Mouse (Mus musculus): ENCODE measurements around the gene Gm9195. TPM values are rescaled to one million over a fixed set of nuclear protein-coding genes. Genes with fewer than 3 reads are reported as not detected.

The Gm9195 gene
- polyA plus RNA-seq, 1 experiment from 2014 or later = not detected

GRCm38 (mm10) chr14:72466384-72466783 is 25.3 kb downstream of the Gm9195 start:
- ATAC-seq (replicated peaks; ENCODE audit: low FRiP score) (no peak), DNase-seq (ENCODE audit: low spot score) (no peak)
- H3K4me3 ChIP-seq (ENCODE audit: low read depth, low read length) = no peak overlapping the region
- no peak overlapping the region for H3K27ac ChIP-seq (ENCODE audit: low read depth, low read length)
- no peaks in the 10 kb centered on the region for H3K27me3 ChIP-seq (ENCODE audit: control insufficient read depth, insufficient read depth, low read length)
- H3K9ac ChIP-seq (ENCODE audit: low read length) = no peak overlapping the region
- no peaks in the 10 kb centered on the region for H3K9me3 ChIP-seq (ENCODE audit: control insufficient read depth, low read length)
- no peak overlapping the region for H3K4me2 ChIP-seq (ENCODE audit: low read depth, low read length, severe bottlenecking)
- no peaks in the 10 kb centered on the region for H3K4me1 ChIP-seq (replicated peaks; ENCODE audit: control insufficient read depth, insufficient read depth, low read length)
- H3K36me3 ChIP-seq (ENCODE audit: control insufficient read depth, insufficient read depth, low read length) = no peaks in the 10 kb centered on the region
- 94% methylated on average over 3 of the region's 3 CpGs for WGBS

GRCm38 (mm10) chr14:72461591-72461990 is 30.0 kb downstream of the Gm9195 start:
- Histone ChIP-seq H3K27me3 (ENCODE audit: control insufficient read depth, insufficient read depth, low read length) (no peaks in the 10 kb centered on the region), H3K4me3 (ENCODE audit: low read depth, low read length) (no peak overlapping the region), H3K9ac (ENCODE audit: low read length) (no peak overlapping the region), H3K4me1 (replicated peaks; ENCODE audit: control insufficient read depth, insufficient read depth, low read length) (no peaks in the 10 kb centered on the region), H3K36me3 (ENCODE audit: control insufficient read depth, insufficient read depth, low read length) (no peaks in the 10 kb centered on the region), H3K9me3 (ENCODE audit: control insufficient read depth, low read length) (no peaks in the 10 kb centered on the region), H3K27ac (ENCODE audit: low read depth, low read length) (no peak overlapping the region), H3K4me2 (ENCODE audit: low read depth, low read length, severe bottlenecking) (no peak overlapping the region)
- ATAC-seq (replicated peaks; ENCODE audit: low FRiP score) (no peak), DNase-seq (ENCODE audit: low spot score) (no peak)
- 81% methylated on average over 1 of the region's 1 CpGs for WGBS

- 84% methylated on average over 2 of the region's 2 CpGs for WGBS
Measured at GRCm38 (mm10) chr14:72460291-72460690, 31.3 kb downstream of the Gm9195 start.

DNA sequence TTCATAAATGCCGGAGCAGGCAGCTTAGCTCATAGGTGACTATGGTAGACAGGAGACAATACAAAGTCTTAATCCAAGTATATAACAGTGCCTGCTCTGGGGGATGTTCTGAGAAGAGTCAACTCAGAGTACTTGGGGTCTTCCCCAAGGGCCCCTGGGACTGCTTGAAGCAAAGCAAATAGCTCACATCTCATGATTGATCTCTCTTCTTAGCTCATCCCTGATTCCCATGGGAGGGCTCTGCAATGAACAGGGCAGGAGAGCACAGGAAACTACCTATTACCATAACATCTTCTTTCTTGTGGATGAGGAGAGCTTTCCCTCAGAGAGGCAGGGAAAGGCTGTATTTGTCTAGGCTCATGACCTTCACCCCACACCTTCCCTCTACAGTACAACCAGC is 32.7 kb downstream of the Gm9195 start:
- 85% methylated on average over 1 of the region's 1 CpGs for WGBS
- H3K36me3 ChIP-seq (ENCODE audit: control insufficient read depth, insufficient read depth, low read length) = no peaks in the 10 kb centered on the region
- H3K27ac ChIP-seq (ENCODE audit: low read depth, low read length) = no peak overlapping the region
- no peaks in the 10 kb centered on the region for H3K9me3 ChIP-seq (ENCODE audit: control insufficient read depth, low read length)
- H3K4me2 ChIP-seq (ENCODE audit: low read depth, low read length, severe bottlenecking) = no peak overlapping the region
- no peak overlapping the region for H3K4me3 ChIP-seq (ENCODE audit: low read depth, low read length)
- no peak for DNase-seq (ENCODE audit: low spot score)
- no peaks in the 10 kb centered on the region for H3K4me1 ChIP-seq (replicated peaks; ENCODE audit: control insufficient read depth, insufficient read depth, low read length)
- ATAC-seq (replicated peaks; ENCODE audit: low FRiP score) = no peak
- H3K27me3 ChIP-seq (ENCODE audit: control insufficient read depth, insufficient read depth, low read length) = no peaks in the 10 kb centered on the region
- H3K9ac ChIP-seq (ENCODE audit: low read length) = no peak overlapping the region

More at GRCm38 (mm10) chr14:72460291-72460690, 31.3 kb downstream of the Gm9195 start:
- H3K27ac ChIP-seq (ENCODE audit: low read depth, low read length) = no peak overlapping the region
- no peak overlapping the region for H3K4me3 ChIP-seq (ENCODE audit: low read depth, low read length)
- DNase-seq (ENCODE audit: low spot score) = no peak
- H3K9ac ChIP-seq (ENCODE audit: low read length) = no peak overlapping the region
- no peaks in the 10 kb centered on the region for H3K4me1 ChIP-seq (replicated peaks; ENCODE audit: control insufficient read depth, insufficient read depth, low read length)
- no peaks in the 10 kb centered on the region for H3K27me3 ChIP-seq (ENCODE audit: control insufficient read depth, insufficient read depth, low read length)
- H3K9me3 ChIP-seq (ENCODE audit: control insufficient read depth, low read length) = no peaks in the 10 kb centered on the region
- no peaks in the 10 kb centered on the region for H3K36me3 ChIP-seq (ENCODE audit: control insufficient read depth, insufficient read depth, low read length)
- ATAC-seq (replicated peaks; ENCODE audit: low FRiP score) = no peak
- no peak overlapping the region for H3K4me2 ChIP-seq (ENCODE audit: low read depth, low read length, severe bottlenecking)

- DNase-seq (ENCODE audit: low spot score) (no peak), ATAC-seq (replicated peaks; ENCODE audit: low FRiP score) (0 out of 2 replicates have a peak, but pooled peaks have one; percentile 39)
Measured at GRCm38 (mm10) chr14:72447141-72448091, 44.2 kb downstream of the Gm9195 start.

DNA sequence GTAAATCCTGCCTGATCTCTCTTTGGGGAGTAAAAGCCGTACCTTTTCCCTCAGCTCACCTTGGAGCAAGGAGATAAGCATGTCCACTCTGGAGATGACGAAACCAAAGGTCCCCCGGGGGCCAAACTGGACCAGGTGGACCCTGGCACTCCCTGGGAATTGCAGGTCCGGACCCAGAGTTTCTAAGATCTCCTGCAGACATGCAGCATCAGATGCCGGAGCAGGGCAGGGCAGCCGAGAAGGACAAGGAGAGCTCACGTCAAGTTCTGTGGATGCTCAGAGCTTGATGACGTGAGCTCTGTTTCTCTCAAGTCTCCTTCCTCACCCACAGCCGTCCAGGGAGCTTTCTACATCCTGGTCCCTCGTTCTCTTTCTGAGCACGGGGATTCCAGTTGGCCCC is 48.7 kb downstream of the Gm9195 start:
- WGBS = 84% methylated on average over 11 of the region's 11 CpGs

More at GRCm38 (mm10) chr14:72447141-72448091, 44.2 kb downstream of the Gm9195 start:
- no peak overlapping the region for H3K27ac ChIP-seq (ENCODE audit: low read depth, low read length)
- 66% methylated on average over 9 of the region's 9 CpGs for WGBS
- no peak overlapping the region for H3K4me2 ChIP-seq (ENCODE audit: low read depth, low read length, severe bottlenecking)
- H3K4me1 ChIP-seq (replicated peaks; ENCODE audit: control insufficient read depth, insufficient read depth, low read length) = no peaks in the 10 kb centered on the region
- H3K9ac ChIP-seq (ENCODE audit: low read length) = no peak overlapping the region
- no peaks in the 10 kb centered on the region for H3K9me3 ChIP-seq (ENCODE audit: control insufficient read depth, low read length)
- no peaks in the 10 kb centered on the region for H3K36me3 ChIP-seq (ENCODE audit: control insufficient read depth, insufficient read depth, low read length)
- no peaks in the 10 kb centered on the region for H3K27me3 ChIP-seq (ENCODE audit: control insufficient read depth, insufficient read depth, low read length)
- no peak overlapping the region for H3K4me3 ChIP-seq (ENCODE audit: low read depth, low read length)

GRCm38 (mm10) chr14:72440929-72441328 is 50.7 kb downstream of the Gm9195 start:
- WGBS = 91% methylated on average over 7 of the region's 7 CpGs
- no peak for DNase-seq (ENCODE audit: low spot score)
- H3K27ac ChIP-seq (ENCODE audit: low read depth, low read length) = no peak overlapping the region
- no peaks in the 10 kb centered on the region for H3K36me3 ChIP-seq (ENCODE audit: control insufficient read depth, insufficient read depth, low read length)
- no peak overlapping the region for H3K9ac ChIP-seq (ENCODE audit: low read length)
- H3K27me3 ChIP-seq (ENCODE audit: control insufficient read depth, insufficient read depth, low read length) = no peaks in the 10 kb centered on the region
- no peak overlapping the region for H3K4me2 ChIP-seq (ENCODE audit: low read depth, low read length, severe bottlenecking)
- no peaks in the 10 kb centered on the region for H3K4me1 ChIP-seq (replicated peaks; ENCODE audit: control insufficient read depth, insufficient read depth, low read length)
- H3K4me3 ChIP-seq (ENCODE audit: low read depth, low read length) = no peak overlapping the region
- H3K9me3 ChIP-seq (ENCODE audit: control insufficient read depth, low read length) = no peaks in the 10 kb centered on the region
- no peak for ATAC-seq (replicated peaks; ENCODE audit: low FRiP score)

More for the DNA sequence above, 48.7 kb downstream of the Gm9195 start:
- no peak for ATAC-seq (replicated peaks; ENCODE audit: low FRiP score)
- Histone ChIP-seq H3K36me3 (ENCODE audit: control insufficient read depth, insufficient read depth, low read length) (no peaks in the 10 kb centered on the region), H3K27ac (ENCODE audit: low read depth, low read length) (no peak overlapping the region), H3K4me2 (ENCODE audit: low read depth, low read length, severe bottlenecking) (no peak overlapping the region), H3K9ac (ENCODE audit: low read length) (no peak overlapping the region), H3K4me3 (ENCODE audit: low read depth, low read length) (no peak overlapping the region), H3K27me3 (ENCODE audit: control insufficient read depth, insufficient read depth, low read length) (no peaks in the 10 kb centered on the region), H3K9me3 (ENCODE audit: control insufficient read depth, low read length) (no peaks in the 10 kb centered on the region), H3K4me1 (replicated peaks; ENCODE audit: control insufficient read depth, insufficient read depth, low read length) (no peaks in the 10 kb centered on the region)
- no peak for DNase-seq (ENCODE audit: low spot score)

DNA sequence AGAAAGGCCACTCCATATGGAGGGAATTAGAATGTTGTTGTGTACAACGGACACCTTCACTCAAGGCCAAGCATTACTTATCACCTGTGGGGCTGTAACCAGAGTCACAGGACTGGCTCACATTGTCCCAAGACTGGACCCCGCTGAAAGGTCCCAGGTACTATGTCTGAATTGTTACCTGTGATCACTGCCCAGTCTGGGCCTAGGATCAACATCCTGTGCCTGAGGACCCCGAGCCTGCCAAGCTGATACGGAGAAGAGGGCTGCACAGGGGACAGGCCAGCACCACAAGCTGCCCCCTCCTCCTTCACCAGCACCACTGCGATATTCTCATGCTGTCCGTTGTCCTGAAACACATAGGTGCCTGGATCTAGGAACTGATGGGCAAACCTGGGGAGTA is 51.2 kb downstream of the Gm9195 start:
- ATAC-seq (replicated peaks; ENCODE audit: low FRiP score) (no peak), DNase-seq (ENCODE audit: low spot score) (no peak)
- WGBS = 86% methylated on average over 6 of the region's 6 CpGs
- Histone ChIP-seq H3K9ac (ENCODE audit: low read length) (no peak overlapping the region), H3K4me3 (ENCODE audit: low read depth, low read length) (no peak overlapping the region), H3K27me3 (ENCODE audit: control insufficient read depth, insufficient read depth, low read length) (no peaks in the 10 kb centered on the region), H3K4me1 (replicated peaks; ENCODE audit: control insufficient read depth, insufficient read depth, low read length) (no peaks in the 10 kb centered on the region), H3K36me3 (ENCODE audit: control insufficient read depth, insufficient read depth, low read length) (no peaks in the 10 kb centered on the region), H3K9me3 (ENCODE audit: control insufficient read depth, low read length) (no peaks in the 10 kb centered on the region), H3K27ac (ENCODE audit: low read depth, low read length) (no peak overlapping the region), H3K4me2 (ENCODE audit: low read depth, low read length, severe bottlenecking) (no peak overlapping the region)

DNA sequence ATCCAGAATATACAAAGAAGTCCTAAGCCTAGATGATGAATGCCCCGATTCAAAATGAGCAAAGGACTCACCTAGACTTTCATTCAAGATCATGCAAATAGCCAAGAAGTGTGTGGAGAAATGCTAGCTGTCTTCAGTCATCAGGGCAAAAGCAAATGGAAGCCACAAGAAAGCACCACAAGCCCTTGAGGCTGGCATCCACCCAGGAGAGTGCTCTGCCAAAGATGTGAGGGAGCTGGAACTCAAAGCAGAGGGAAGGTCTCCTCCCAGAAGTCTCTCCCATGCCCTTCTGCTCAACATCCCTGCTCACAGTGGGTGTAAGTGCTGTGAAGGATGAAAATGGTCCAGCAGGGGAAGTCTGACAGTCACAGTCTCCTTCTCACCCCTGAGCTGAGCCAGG is 52.7 kb downstream of the Gm9195 start:
- Histone ChIP-seq H3K36me3 (ENCODE audit: control insufficient read depth, insufficient read depth, low read length) (no peaks in the 10 kb centered on the region), H3K9me3 (ENCODE audit: control insufficient read depth, low read length) (no peaks in the 10 kb centered on the region), H3K4me3 (ENCODE audit: low read depth, low read length) (no peak overlapping the region), H3K4me1 (replicated peaks; ENCODE audit: control insufficient read depth, insufficient read depth, low read length) (no peaks in the 10 kb centered on the region), H3K27me3 (ENCODE audit: control insufficient read depth, insufficient read depth, low read length) (no peaks in the 10 kb centered on the region), H3K4me2 (ENCODE audit: low read depth, low read length, severe bottlenecking) (no peak overlapping the region), H3K27ac (ENCODE audit: low read depth, low read length) (no peak overlapping the region), H3K9ac (ENCODE audit: low read length) (no peak overlapping the region)
- DNase-seq (ENCODE audit: low spot score) = no peak
- WGBS = 86% methylated on average over 1 of the region's 1 CpGs
- ATAC-seq (replicated peaks; ENCODE audit: low FRiP score) = no peak
